Mouse (Mus musculus): ENCODE results near the gene Kcnk2. TPM values are rescaled to one million over a fixed set of nuclear protein-coding genes. Genes with fewer than 3 reads are reported as not detected.
"Not testable (repeated sequence)": the region's sequence is repeated elsewhere in the genome, so short reads cannot be mapped to it uniquely, and the experiment has no call there.

The Kcnk2 gene
- polyA plus RNA-seq, 1 experiment from 2014 or later = 6.2 TPM

GRCm38 (mm10) chr1:189293679-189294406 is 108.2 kb downstream of the Kcnk2 start:
- Histone ChIP-seq H3K27ac (replicated peaks; ENCODE audit: low read depth, low read length) (no peak overlapping the region), H3K36me3 (replicated peaks; ENCODE audit: control insufficient read depth, insufficient read depth, low read depth, low read length) (no peaks in the 10 kb centered on the region), H3K4me3 (ENCODE audit: low read depth, low read length) (no peak overlapping the region), H3K4me1 (ENCODE audit: control insufficient read depth, insufficient read depth, low read length) (no peaks in the 10 kb centered on the region), H3K4me2 (ENCODE audit: low read depth, low read length) (no peak overlapping the region), H3K27me3 (ENCODE audit: control insufficient read depth, insufficient read depth, low read length) (no peaks in the 10 kb centered on the region), H3K9me3 (replicated peaks; ENCODE audit: control insufficient read depth, low read length) (no peaks in the 10 kb centered on the region), H3K9ac (replicated peaks; ENCODE audit: low read length) (no peak overlapping the region)
- WGBS = 85% methylated on average over 12 of the region's 12 CpGs
- DNase-seq (ENCODE audit: low spot score) (no peak), ATAC-seq (replicated peaks; ENCODE audit: insufficient number of reproducible peaks, low FRiP score, low TSS enrichment, low read depth) (no peak)

- Histone ChIP-seq H3K36me3 (replicated peaks; ENCODE audit: control insufficient read depth, insufficient read depth, low read depth, low read length) (no peaks in the 10 kb centered on the region), H3K27me3 (ENCODE audit: control insufficient read depth, insufficient read depth, low read length) (no peaks in the 10 kb centered on the region), H3K4me2 (ENCODE audit: low read depth, low read length) (no peak overlapping the region), H3K9ac (replicated peaks; ENCODE audit: low read length) (no peak overlapping the region), H3K9me3 (replicated peaks; ENCODE audit: control insufficient read depth, low read length) (no peaks in the 10 kb centered on the region), H3K4me1 (ENCODE audit: control insufficient read depth, insufficient read depth, low read length) (no peaks in the 10 kb centered on the region), H3K27ac (replicated peaks; ENCODE audit: low read depth, low read length) (no peak overlapping the region), H3K4me3 (ENCODE audit: low read depth, low read length) (no peak overlapping the region)
- no peak for DNase-seq (ENCODE audit: low spot score)
- 45% methylated on average over 3 of the region's 3 CpGs for WGBS
- no peak for ATAC-seq (replicated peaks; ENCODE audit: insufficient number of reproducible peaks, low FRiP score, low TSS enrichment, low read depth)
Observed at GRCm38 (mm10) chr1:189290885-189291284, 111.2 kb downstream of the Kcnk2 start.

- Histone ChIP-seq H3K9ac (replicated peaks; ENCODE audit: low read length) (no peak overlapping the region), H3K27ac (replicated peaks; ENCODE audit: low read depth, low read length) (no peak overlapping the region), H3K36me3 (replicated peaks; ENCODE audit: control insufficient read depth, insufficient read depth, low read depth, low read length) (no peaks in the 10 kb centered on the region), H3K4me3 (ENCODE audit: low read depth, low read length) (no peak overlapping the region), H3K27me3 (ENCODE audit: control insufficient read depth, insufficient read depth, low read length) (no peaks in the 10 kb centered on the region), H3K9me3 (replicated peaks; ENCODE audit: control insufficient read depth, low read length) (no peaks in the 10 kb centered on the region), H3K4me1 (ENCODE audit: control insufficient read depth, insufficient read depth, low read length) (no peaks in the 10 kb centered on the region), H3K4me2 (ENCODE audit: low read depth, low read length) (no peak overlapping the region)
- ATAC-seq (replicated peaks; ENCODE audit: insufficient number of reproducible peaks, low FRiP score, low TSS enrichment, low read depth) (no peak), DNase-seq (ENCODE audit: low spot score) (no peak)
- 86% methylated on average over 8 of the region's 8 CpGs for WGBS
Observed at GRCm38 (mm10) chr1:189288948-189289347, 113.1 kb downstream of the Kcnk2 start.

- H3K36me3 ChIP-seq (replicated peaks; ENCODE audit: control insufficient read depth, insufficient read depth, low read depth, low read length) = no peaks in the 10 kb centered on the region
- H3K27ac ChIP-seq (replicated peaks; ENCODE audit: low read depth, low read length) = no peak overlapping the region
- H3K4me1 ChIP-seq (ENCODE audit: control insufficient read depth, insufficient read depth, low read length) = no peaks in the 10 kb centered on the region
- no peak overlapping the region for H3K4me2 ChIP-seq (ENCODE audit: low read depth, low read length)
- DNase-seq (ENCODE audit: low spot score) (no peak), ATAC-seq (replicated peaks; ENCODE audit: insufficient number of reproducible peaks, low FRiP score, low TSS enrichment, low read depth) (no peak)
- H3K27me3 ChIP-seq (ENCODE audit: control insufficient read depth, insufficient read depth, low read length) = no peaks in the 10 kb centered on the region
- 81% methylated on average over 2 of the region's 2 CpGs for WGBS
- no peaks in the 10 kb centered on the region for H3K9me3 ChIP-seq (replicated peaks; ENCODE audit: control insufficient read depth, low read length)
- no peak overlapping the region for H3K4me3 ChIP-seq (ENCODE audit: low read depth, low read length)
- H3K9ac ChIP-seq (replicated peaks; ENCODE audit: low read length) = no peak overlapping the region
Observed at GRCm38 (mm10) chr1:189272281-189272680, 129.8 kb downstream of the Kcnk2 start.

- Histone ChIP-seq H3K4me2 (ENCODE audit: low read depth, low read length) (no peak overlapping the region), H3K4me3 (ENCODE audit: low read depth, low read length) (no peak overlapping the region), H3K36me3 (replicated peaks; ENCODE audit: control insufficient read depth, insufficient read depth, low read depth, low read length) (no peaks in the 10 kb centered on the region), H3K9ac (replicated peaks; ENCODE audit: low read length) (no peak overlapping the region), H3K27me3 (ENCODE audit: control insufficient read depth, insufficient read depth, low read length) (no peaks in the 10 kb centered on the region), H3K9me3 (replicated peaks; ENCODE audit: control insufficient read depth, low read length) (no peaks in the 10 kb centered on the region), H3K27ac (replicated peaks; ENCODE audit: low read depth, low read length) (no peak overlapping the region), H3K4me1 (ENCODE audit: control insufficient read depth, insufficient read depth, low read length) (no peaks in the 10 kb centered on the region)
- ATAC-seq (replicated peaks; ENCODE audit: insufficient number of reproducible peaks, low FRiP score, low TSS enrichment, low read depth) (no peak), DNase-seq (ENCODE audit: low spot score) (no peak)
Observed at GRCm38 (mm10) chr1:189253631-189254030, 148.4 kb downstream of the Kcnk2 start.

GRCm38 (mm10) chr1:189253207-189253606 is 148.9 kb downstream of the Kcnk2 start:
- 62% methylated on average over 3 of the region's 3 CpGs for WGBS
- peak; percentile 40 for DNase-seq (ENCODE audit: low spot score)

GRCm38 (mm10) chr1:189243206-189243605 is 158.9 kb downstream of the Kcnk2 start:
- H3K27me3 ChIP-seq (ENCODE audit: control insufficient read depth, insufficient read depth, low read length); H3K4me2 ChIP-seq (ENCODE audit: low read depth, low read length); H3K9me3 ChIP-seq (replicated peaks; ENCODE audit: control insufficient read depth, low read length); H3K27ac ChIP-seq (replicated peaks; ENCODE audit: low read depth, low read length); H3K4me3 ChIP-seq (ENCODE audit: low read depth, low read length); H3K36me3 ChIP-seq (replicated peaks; ENCODE audit: control insufficient read depth, insufficient read depth, low read depth, low read length); H3K9ac ChIP-seq (replicated peaks; ENCODE audit: low read length); H3K4me1 ChIP-seq (ENCODE audit: control insufficient read depth, insufficient read depth, low read length); DNase-seq (ENCODE audit: low spot score); ATAC-seq (replicated peaks; ENCODE audit: insufficient number of reproducible peaks, low FRiP score, low TSS enrichment, low read depth): not testable (repeated sequence)
- WGBS = 87% methylated on average over 2 of the region's 2 CpGs

More at GRCm38 (mm10) chr1:189253207-189253606, 148.9 kb downstream of the Kcnk2 start:
- no peaks in the 10 kb centered on the region for H3K27me3 ChIP-seq (ENCODE audit: control insufficient read depth, insufficient read depth, low read length)
- no peak for ATAC-seq (replicated peaks; ENCODE audit: insufficient number of reproducible peaks, low FRiP score, low TSS enrichment, low read depth)
- no peak overlapping the region for H3K27ac ChIP-seq (replicated peaks; ENCODE audit: low read depth, low read length)
- no peak overlapping the region for H3K4me2 ChIP-seq (ENCODE audit: low read depth, low read length)
- no peaks in the 10 kb centered on the region for H3K36me3 ChIP-seq (replicated peaks; ENCODE audit: control insufficient read depth, insufficient read depth, low read depth, low read length)
- H3K4me1 ChIP-seq (ENCODE audit: control insufficient read depth, insufficient read depth, low read length) = no peaks in the 10 kb centered on the region
- no peak overlapping the region for H3K9ac ChIP-seq (replicated peaks; ENCODE audit: low read length)
- no peak overlapping the region for H3K4me3 ChIP-seq (ENCODE audit: low read depth, low read length)
- no peaks in the 10 kb centered on the region for H3K9me3 ChIP-seq (replicated peaks; ENCODE audit: control insufficient read depth, low read length)

GRCm38 (mm10) chr1:189235261-189235660 is 166.8 kb downstream of the Kcnk2 start:
- DNase-seq (ENCODE audit: low spot score) = no peak
- Histone ChIP-seq H3K36me3 (replicated peaks; ENCODE audit: control insufficient read depth, insufficient read depth, low read depth, low read length) (no peaks in the 10 kb centered on the region), H3K4me2 (ENCODE audit: low read depth, low read length) (no peak overlapping the region), H3K9me3 (replicated peaks; ENCODE audit: control insufficient read depth, low read length) (no peaks in the 10 kb centered on the region), H3K9ac (replicated peaks; ENCODE audit: low read length) (no peak overlapping the region), H3K4me1 (ENCODE audit: control insufficient read depth, insufficient read depth, low read length) (no peaks in the 10 kb centered on the region), H3K27me3 (ENCODE audit: control insufficient read depth, insufficient read depth, low read length) (no peaks in the 10 kb centered on the region), H3K4me3 (ENCODE audit: low read depth, low read length) (no peak overlapping the region), H3K27ac (replicated peaks; ENCODE audit: low read depth, low read length) (no peak overlapping the region)
- no peak for ATAC-seq (replicated peaks; ENCODE audit: insufficient number of reproducible peaks, low FRiP score, low TSS enrichment, low read depth)
- WGBS = 68% methylated on average over 5 of the region's 5 CpGs

Measured in embryonic facial prominence, embryonic 11.5 days (tissue).